Mouse (Mus musculus): ENCODE measurements around the gene Ctrl. TPM values are rescaled to one million over a fixed set of nuclear protein-coding genes. Genes with fewer than 3 reads are reported as not detected.

Ctrl gene
- total RNA-seq, 2 experiments from 2014 or later: 0.85 to 0.96 TPM

DNA sequence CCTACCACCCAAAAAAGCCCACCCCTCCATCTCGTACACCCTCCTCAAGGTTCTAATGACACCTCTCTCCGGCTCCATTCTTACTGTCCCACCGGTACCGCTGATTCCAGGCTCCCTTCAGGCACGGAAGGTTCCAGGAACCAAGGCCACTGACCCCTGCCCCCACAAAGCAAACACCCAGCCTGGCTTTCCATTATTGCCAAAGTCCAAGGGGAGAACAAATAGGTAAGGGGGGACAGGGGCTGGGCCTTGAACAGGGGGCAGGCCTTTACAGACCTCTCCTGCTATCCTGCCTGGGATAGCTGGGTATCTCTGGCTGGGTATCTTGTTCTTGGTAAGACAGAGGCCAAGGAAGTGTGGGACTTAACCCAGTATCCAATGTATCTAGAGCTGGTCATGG, 8.9 kb upstream of the Ctrl start:
- DNase-seq (ENCODE audit: low spot score in 2 of 2): no peak
- intact Hi-C loops (cut with DNase I): no loop called here

DNA sequence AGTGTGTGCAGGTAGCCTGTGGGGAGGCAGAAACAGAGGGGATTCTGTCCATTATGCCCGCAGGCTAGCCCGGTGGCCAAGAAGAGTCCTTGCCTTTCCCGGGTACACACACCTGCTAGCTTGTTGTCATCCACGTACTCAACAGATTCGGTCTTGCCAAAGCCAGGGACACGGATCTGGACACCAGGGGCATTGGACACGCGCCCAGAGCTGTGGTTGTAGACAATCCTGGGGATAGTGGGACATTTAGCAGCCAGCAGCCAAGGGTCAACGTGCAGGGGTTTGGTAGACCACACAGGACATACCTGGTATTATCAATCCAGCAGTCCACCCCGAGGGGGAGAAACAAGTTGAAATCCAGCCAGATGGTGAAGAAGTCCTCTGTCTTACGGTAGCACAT, 8.4 kb upstream of the Ctrl start:
- intact Hi-C loops (cut with DNase I): no loop called here
- DNase-seq (ENCODE audit: low spot score in 2 of 2): no peak

DNA sequence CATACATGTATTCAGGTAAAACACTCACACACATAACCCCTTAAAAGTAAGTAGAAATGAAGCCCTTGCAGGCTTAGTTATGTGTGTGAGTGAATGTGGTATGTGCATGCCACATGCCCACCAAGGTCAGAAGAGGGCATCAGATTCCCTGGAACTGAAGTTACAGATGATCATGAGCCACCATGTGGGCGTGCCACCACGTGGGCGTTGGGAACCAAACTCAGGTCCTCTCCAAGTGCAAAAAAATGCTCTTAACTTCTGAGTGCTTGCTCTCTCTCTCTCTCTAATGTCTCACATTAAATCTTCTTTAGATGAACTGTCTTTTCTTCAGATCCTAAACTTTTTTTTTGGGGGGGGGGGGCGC, 4.6 kb upstream of the Ctrl start, which contains the start of gene Psmb10:
Psmb10 (minus strand) TSS at position 139 of the 364 bp plus-strand sequence.
- intact Hi-C loops (cut with DNase I): no loop called here
- peak in 1 of 2 experiments; percentile 45 for DNase-seq (ENCODE audit: low spot score in 2 of 2)

DNA sequence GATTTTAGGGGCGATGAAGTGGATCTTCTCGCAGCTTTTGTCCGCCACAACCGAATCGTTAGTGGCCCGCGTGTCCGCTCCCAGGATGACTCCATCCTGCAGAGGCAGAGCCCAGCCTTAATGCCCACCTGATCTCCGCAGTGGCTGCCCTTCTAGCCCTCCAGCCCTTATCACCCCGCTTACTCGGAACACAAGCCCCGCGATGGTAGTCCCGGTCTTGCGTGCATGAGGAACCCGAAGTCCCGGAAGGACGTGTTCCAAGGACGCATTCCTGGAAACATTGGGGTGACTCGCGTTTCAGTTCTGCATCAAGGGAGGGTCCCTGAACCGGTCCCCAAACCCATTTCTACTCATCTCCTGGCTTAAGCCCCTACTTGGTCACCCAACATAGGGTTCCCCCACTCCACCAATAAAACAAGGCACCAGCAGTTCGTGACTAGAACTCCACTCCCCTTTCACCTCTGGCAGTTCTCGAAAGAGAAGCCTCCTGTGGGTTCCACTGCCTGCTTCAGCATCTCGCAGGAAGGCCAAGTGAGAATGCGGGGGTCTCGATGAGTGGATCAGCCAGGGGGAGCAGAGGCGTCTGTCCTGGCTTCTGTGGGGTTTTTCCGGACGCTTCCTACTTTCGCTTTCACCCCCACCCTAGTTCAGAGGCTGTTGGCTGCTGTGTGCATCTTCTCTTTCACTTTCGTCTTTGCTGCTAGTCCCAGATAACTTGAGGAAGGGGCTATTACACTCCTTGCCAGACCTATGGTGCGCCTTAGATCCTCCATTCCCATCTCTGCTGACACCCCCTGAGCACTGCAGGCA, 4.0 kb upstream of the Ctrl start:
- DNase-seq (ENCODE audit: low spot score in 2 of 2): peak; percentile 55 to 60
- intact Hi-C loops (cut with DNase I): no loop called here

DNA sequence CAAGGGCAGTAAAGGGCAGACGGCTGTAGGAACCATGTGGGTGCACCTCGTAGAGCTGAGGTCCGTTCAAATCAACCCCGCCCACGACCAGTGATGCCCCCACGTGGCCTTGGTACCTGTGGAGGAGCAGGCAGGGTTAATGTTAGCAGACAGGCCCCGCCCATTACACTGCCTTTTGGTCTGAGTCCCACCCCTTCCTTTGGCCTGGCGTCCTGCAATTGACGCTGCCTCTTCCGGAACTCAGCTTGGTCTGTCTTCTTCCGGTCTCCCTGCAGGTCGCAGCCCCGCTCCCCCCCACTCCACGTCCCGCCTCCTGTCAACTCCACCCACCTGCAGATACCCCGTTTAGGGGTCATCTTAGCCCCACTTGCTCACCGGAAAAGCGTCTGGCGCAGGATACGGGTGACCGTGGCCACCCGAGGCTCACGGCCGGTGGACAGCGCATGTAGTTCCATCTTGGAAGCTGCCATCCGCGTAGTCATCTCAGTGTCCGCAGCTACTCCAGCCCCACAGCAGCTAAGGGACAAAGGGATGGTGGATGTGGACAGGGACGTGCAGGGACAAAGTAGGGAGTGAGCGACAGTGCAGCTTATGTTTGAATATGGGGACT, 3.3 kb upstream of the Ctrl start:
- intact Hi-C loops (cut with DNase I): no loop called here

DNA sequence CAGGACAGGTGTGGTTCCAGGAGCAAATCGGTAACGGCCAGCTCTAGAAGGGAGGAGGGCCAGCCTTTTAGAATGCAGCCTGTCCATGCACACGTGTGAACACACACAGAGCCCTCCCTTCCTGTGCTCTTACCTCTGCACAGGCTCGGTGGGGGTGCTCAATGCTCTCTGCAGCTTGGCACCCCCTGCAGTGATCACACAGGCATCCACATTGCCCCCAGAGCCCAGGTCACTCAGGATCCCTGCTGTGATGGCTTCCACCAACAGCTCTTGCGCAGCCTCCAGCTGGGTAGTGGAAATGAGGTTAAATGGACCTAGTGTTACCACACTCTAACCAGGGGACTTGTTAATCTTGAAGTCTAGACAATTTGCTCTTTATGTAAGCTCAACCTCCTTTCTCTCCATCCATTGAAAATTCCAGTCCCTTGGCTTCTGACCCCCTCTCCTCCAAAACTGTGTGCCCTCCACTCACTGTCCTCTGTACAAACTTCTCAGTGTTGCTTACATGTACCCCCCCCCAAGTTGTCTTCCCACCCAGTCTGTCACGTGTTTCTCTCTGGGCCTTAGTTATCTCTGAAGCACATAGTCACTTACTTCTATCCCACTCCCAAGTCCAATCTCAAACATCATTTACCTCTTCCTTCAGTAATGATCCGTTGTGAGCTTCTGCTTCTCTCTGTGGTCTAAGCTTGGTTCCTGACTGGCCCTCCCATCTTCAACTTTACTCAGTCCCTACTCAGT, 2.4 kb upstream of the Ctrl start:
- intact Hi-C loops (cut with DNase I): no loop called here

More for the DNA sequence above, 3.3 kb upstream of the Ctrl start:
- peak; percentile 84 to 94 for DNase-seq (ENCODE audit: low spot score in 2 of 2)

DNA sequence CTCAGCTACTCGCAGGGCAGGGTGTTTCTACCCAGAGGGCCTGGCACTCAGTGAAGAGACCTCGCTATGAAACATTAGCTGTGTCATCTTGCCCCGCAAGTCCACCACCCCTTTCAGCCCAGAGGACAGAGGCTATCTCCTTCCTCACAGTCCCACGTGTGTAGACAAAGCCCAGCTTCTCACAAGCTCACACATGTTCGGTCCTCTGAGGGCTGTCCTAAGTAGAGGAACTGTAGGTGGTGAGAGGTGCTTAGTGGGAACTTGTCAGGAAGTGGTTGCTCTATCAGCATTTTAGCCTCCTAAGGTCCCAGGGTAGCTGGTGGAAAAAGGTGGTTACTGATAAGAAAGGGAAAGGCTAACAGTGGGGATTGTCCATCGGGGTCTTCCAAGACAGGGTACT, 1.4 kb upstream of the Ctrl start:
- intact Hi-C loops (cut with DNase I): no loop called here

More for the DNA sequence above, 2.4 kb upstream of the Ctrl start:
- DNase-seq (ENCODE audit: low spot score in 2 of 2): no peak

DNA sequence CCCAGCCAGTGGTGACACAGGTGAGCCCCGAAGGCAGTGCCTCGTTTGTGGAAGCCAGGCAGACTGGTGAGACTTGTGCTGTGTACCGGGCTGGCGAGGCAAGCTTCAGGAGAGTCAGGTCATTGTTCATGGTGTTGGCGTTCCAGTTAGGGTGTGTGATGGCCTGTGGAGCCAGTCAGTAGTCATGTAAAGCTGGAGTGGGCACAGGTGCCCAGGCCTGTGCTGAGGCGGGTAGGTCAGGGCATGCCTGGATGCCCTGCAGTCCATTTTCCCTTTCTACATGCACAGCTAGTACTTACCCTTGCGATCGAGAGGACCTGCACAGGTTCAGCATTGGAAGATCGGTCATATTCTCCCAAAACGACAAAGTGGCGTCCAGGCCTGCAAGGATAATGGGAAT, 1.1 kb downstream of the Ctrl start:
- no peak for DNase-seq (ENCODE audit: low spot score in 2 of 2)
- intact Hi-C loops (cut with DNase I): loop anchor here (5.0 kb wide), 2 partner anchors 80 to 95 kb away; partner anchors contain the start of gene Cenpt

More for the DNA sequence above, 1.4 kb upstream of the Ctrl start:
- no peak for DNase-seq (ENCODE audit: low spot score in 2 of 2)

DNA sequence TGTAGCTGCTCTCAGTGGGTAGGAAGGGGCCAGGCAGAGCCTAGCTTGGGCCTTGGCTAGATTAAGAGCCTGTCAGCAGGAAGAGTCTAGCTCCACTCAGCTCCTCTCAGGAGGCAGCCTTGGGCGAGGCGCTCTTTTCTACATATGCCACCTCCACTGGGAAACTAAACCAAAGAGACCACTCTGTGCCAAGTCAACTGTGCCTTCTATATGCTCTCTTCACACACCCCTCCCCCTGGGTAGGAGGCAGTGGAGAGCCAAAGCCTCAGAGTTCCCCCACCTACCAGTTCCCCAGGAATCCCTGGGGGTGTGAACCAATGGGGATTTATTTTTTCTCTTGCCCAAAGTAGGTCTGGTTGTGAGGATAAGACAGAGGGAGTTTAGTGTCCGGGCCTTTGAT, 2.4 kb downstream of the Ctrl start:
- peak in 1 of 2 experiments; percentile 92 for DNase-seq (ENCODE audit: low spot score in 2 of 2)
- intact Hi-C loops (cut with DNase I): loop anchor here (1.0 to 5.0 kb wide), 3 partner anchors 40 to 94 kb away; partner anchors contain the start of gene Cenpt

DNA sequence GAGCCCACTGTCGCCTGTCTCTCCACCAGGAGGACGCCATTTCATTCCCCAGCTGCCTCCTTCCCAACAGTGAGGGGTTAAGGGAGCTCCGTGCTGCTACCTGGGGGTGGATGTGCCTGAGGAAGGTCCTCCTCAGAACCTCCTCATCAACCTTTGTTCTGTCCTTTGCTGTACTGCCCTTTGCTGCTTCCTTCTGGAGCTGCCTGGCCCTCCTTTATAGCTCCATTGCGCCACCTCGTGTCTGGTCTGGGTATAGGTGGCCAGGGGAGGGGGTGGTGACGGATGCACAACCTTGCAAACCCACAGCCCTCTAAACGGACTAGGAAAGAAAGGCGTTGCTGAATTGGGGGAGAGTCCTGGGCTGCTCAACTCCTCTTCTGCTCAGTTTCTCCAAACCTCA, 3.1 kb downstream of the Ctrl start:
- DNase-seq (ENCODE audit: low spot score in 2 of 2): peak; percentile 76 to 82
- intact Hi-C loops (cut with DNase I): loop anchor here (1.0 to 5.0 kb wide), 4 partner anchors 39 to 215 kb away; partner anchors contain the start of gene Cenpt

DNA sequence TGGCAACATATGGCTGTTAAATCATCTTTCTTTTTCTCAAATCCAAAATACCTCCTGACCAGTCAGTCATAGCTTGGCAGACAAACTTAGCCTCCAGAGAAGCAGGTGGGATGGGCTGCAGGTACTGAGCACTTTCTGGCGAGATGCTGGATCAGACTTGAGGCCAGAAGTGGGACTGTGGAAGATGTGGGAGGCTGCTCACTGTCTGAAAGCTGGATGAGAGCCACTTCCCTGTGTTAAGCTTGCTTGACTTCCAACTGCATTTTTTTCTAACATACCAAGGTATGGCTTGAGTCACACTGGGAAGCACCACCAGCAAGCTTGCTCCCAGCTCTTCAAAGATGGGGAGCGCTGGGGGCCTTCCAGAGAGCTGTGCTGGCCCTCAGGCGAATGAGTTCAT, 8.5 kb downstream of the Ctrl start:
- peak in 1 of 2 experiments; percentile 85 for DNase-seq (ENCODE audit: low spot score in 2 of 2)
- intact Hi-C loops (cut with DNase I): no loop called here

DNA sequence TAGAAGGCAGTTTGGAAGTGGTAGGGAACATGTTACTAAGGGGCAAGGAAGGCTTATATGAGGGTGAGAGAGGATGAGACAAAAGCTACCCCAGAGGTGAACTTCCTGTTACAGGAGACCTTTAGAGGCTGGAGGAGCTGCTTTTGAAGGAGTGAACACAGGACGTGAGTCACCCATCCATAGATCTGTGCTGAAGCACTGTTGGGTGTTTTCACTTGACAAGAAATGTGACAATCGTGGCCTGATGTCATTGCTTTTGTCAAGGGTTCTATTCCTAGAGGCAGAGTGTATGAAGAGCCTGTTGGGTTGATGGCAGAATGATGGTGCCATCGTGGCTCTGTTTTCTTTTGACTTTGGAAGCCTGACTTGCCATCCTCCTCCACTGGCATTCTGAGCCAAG, 14.3 kb downstream of the Ctrl start:
- intact Hi-C loops (cut with DNase I): no loop called here
- DNase-seq (ENCODE audit: low spot score in 2 of 2): peak in 1 of 2 experiments; percentile 67

DNA sequence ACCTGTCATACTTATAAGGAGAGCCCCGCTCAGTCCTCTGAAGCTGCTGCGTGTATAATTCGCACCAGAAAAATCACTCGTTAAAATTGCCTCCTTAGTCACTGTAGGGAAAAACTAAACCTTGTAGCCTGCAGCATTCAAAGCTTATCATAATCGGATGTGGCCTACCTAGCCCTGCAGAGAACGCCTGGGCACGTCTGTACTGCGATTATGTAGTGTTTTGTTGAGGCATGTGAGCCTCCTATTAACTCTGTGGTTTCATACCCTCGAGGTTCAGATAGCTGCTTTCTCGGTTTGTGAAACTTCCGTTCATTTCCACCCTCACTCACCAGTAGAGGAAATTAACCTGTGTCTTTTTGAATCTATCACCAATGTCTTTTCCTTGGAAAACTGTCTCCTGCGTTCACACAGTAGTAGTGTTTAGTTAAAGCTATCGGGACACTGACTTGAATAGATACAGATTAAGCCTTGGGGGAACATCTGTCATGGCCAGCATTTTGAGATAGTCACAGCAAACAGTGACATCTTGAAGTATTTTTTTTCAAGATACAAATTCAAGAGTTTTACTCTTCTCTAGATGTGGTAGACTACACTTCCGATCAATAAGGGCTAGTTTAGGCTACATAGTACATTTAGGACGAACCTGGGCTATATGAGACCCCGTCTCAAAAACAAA, 32.6 kb downstream of the Ctrl start:
- intact Hi-C loops (cut with DNase I): loop anchor here (1.0 kb wide), 1 partner anchor 110 kb away; the partner anchor contains the start of gene Ddx28
- DNase-seq (ENCODE audit: low spot score in 2 of 2): no peak

DNA sequence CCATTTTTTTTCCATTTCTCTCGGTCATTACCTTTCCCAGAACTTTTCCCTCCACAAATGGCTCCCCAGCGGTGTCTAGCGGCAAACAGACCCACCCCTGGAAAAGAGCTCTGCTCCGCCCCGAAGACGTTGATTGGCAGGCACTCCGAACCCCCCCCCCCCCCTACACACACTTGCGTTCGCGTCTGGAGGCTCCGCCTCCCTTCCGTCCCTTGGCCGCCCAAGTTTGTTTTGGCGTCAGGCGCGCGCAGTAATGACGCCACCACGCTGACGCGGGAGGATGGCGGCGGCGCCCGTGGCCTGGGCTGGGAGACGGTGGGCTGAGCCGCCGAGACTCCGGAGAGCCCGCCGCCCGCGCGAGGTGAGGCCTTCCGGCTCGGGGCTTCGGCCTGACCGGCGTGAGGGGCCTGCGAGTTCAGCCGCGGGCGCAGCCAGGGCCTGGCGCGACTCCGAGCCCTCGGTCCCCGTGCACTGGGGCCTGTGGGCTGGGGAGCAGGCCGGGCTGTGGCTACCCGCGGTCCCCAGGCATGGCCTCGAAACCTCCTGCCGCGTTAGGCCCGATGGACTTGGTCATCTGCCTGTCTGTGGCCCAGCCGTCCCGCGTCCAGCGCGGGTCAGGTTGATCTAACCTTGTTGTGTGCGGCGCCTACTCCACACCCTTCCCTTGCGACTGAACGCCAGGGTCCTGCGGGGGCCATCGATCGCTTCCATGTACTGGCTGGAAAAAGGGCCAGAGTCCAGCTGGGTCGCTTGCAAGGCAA, 33.3 kb downstream of the Ctrl start, which contains the start of gene Pskh1:
Pskh1 (plus strand) TSS at position 262 of the 761 bp plus-strand sequence.
- peak; percentile 93 to 94 for DNase-seq (ENCODE audit: low spot score in 2 of 2)
- intact Hi-C loops (cut with DNase I): loop anchor here (1.0 kb wide), 1 partner anchor 111 kb away; the partner anchor contains the start of gene Ddx28

DNA sequence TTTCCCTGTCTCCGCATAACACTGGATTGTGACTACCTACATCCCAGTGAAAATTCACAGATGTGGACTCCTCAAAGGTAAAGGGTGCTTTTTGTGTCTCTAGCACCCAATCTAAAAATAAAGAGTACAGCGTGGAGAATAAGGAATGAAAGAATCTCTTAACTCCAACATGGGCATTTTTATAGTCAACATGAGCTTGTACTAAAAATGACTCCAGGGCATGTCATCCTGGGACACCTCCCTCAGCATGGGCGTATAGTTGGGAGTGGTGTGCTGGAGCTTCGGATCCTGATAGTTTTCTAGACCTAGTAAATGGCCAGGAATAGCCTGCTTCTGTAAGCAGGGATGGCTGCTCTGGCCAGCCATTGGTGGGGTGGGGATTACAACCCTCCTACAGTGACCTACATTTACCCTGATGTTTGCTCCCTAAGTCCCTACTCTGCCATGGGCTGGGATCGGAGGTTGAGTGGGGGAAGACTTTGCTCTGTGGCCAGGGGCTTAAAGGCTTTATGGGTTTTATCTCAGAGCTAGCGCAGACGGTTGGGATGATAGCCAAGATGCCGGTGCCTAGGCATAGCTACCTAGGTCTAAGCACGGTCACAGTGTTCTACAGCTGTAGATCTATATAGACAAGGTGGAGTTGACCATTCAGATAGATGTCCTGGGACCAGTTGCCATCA, 35.7 kb downstream of the Ctrl start:
- DNase-seq (ENCODE audit: low spot score in 2 of 2): peak in 1 of 2 experiments; percentile 67
- intact Hi-C loops (cut with DNase I): no loop called here

DNA sequence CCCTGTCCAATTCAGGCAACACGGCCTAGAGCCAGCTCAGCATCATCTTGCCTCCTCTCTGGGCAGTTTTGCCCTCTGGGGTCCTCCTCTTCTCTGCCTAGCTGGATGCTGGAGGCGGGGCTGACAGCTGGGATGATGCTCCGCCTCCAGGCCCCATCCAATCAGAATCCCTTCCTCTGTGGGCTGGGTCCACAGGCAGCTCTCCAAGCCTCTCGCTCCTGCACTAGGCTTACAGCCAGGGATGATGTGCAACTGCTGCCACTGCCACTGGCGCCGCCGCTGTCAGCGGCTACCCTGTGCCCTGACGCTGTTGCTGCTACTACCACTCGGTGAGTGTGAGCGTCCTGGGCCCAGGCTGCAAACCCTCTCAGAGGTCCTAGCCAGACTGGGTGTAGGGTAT, 40.3 kb downstream of the Ctrl start, which contains the start of gene Nrn1l:
Nrn1l (plus strand) TSS at position 229 of the 400 bp plus-strand sequence.
- peak; percentile 75 to 93 for DNase-seq (ENCODE audit: low spot score in 2 of 2)
- intact Hi-C loops (cut with DNase I): no loop called here

DNA sequence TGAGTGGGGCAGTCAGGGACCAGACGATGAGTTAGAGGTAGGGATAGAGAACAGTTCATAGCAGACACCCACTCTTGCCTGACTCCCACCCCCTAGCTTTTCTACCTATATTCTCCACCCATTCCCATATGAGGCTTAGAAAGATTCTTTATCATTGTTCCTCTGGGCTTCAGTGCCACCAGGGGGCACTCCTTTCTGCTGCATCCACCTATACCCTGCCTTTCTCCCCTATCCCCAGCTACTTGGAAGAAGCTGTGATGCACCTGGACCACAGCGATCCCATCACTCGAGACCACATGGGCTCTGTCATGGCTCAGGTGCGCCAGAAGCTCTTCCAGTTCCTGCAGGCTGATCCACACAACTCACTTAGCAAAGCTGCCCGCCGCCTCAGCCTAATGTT, 41.2 kb downstream of the Ctrl start:
- intact Hi-C loops (cut with DNase I): no loop called here
- DNase-seq (ENCODE audit: low spot score in 2 of 2): peak in 1 of 2 experiments; percentile 63

DNA sequence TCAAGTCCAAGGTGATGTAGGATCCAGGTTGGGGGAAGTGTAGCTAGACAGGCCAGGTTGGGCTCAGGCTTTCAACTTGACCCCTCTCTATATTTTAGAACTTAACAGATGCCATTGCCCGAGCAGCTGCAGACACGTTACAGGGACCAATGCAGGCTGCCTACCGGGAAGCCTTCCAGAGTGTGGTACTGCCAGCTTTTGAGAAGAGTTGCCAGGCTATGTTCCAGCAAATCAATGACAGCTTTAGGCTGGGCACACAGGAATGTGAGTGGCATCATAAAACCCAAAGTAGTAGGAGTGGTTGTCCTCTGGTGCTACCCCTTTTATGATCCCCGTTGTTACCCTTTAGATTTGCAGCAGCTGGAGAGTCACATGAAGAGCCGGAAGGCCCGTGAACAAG, 42.8 kb downstream of the Ctrl start:
- peak in 1 of 2 experiments; percentile 78 for DNase-seq (ENCODE audit: low spot score in 2 of 2)
- intact Hi-C loops (cut with DNase I): loop anchor here (1.0 kb wide), 1 partner anchor 40 kb away; no protein-coding TSS in a partner anchor
